Mouse (Mus musculus) stomach, embryonic 16.5 days (tissue): ENCODE measurements around the gene Gkn2. TPM values are rescaled to one million over a fixed set of nuclear protein-coding genes. Genes with fewer than 3 reads are reported as not detected.

Experiments used
- ATAC-seq: fragments of 200-750 bp; cut with Nextera tagmentation; 2 replicates; pipeline ENCODE4 v1.8.0; 2017; ENCODE audit warnings: moderate number of reproducible peaks, moderate TSS enrichment; ENCODE audit not compliant: insufficient read depth, low FRiP score
- H3K27ac ChIP-seq: fragments of 300-500 bp; sonication (generic); 2 replicates; pipeline ENCODE4 v1.5.1; 2014; ENCODE audit warnings: low read length
- H3K27me3 ChIP-seq: fragments of 300-500 bp; sonication (generic); 2 replicates; pipeline ENCODE4 v1.6.1; 2014; ENCODE audit warnings: low read length, control low read depth, mixed read lengths; ENCODE audit not compliant: control insufficient read depth, insufficient read depth
- H3K36me3 ChIP-seq: fragments of 300-500 bp; sonication (generic); 2 replicates; pipeline ENCODE4 v1.6.1; 2014; ENCODE audit warnings: low read length; ENCODE audit not compliant: control insufficient read depth, insufficient read depth
- H3K4me1 ChIP-seq: fragments of 300-500 bp; sonication (generic); 2 replicates; pipeline ENCODE4 v1.6.1; 2014; ENCODE audit warnings: low read length, control low read depth, mixed read lengths; ENCODE audit not compliant: control insufficient read depth, insufficient read depth
- H3K4me2 ChIP-seq: fragments of 300-500 bp; sonication (generic); 2 replicates; pipeline ENCODE4 v1.6.1; 2014; ENCODE audit warnings: low read depth, low read length, mixed read lengths
- H3K4me3 ChIP-seq: fragments of 300-500 bp; sonication (generic); replicated peaks from 2 replicates; pipeline ENCODE4 v1.5.1; 2014; ENCODE audit warnings: mild to moderate bottlenecking, low read length
- H3K9ac ChIP-seq: fragments of 300-500 bp; sonication (generic); 2 replicates; pipeline ENCODE4 v1.6.1; 2014; ENCODE audit warnings: low read length
- H3K9me3 ChIP-seq: fragments of 300-500 bp; sonication (generic); replicated peaks from 2 replicates; pipeline ENCODE4 v1.6.1; 2016; ENCODE audit warnings: low read length, control low read depth; ENCODE audit not compliant: control insufficient read depth
- WGBS: fragments of 180-500 bp; shearing (Covaris S2); extraction: QIAGEN DNeasy Blood & Tissue Kit; methylation state at CpG from one replicate; pipeline ENCODE4 v1.1.7; 2014; 5-methylcytosine and 5-hydroxymethylcytosine counted together
- polyA plus RNA-seq: library from polyadenylated mRNA; unstranded; fragments of >200 nt; fragmentation: Nextera tagmentation; extraction: Ambion mirVana; gene quantifications from 2 replicates; pipeline ENCODE4 v1.2.1, GENCODE M21; 2015

Gene Gkn2
- 9.3 and 29.6 TPM in 2 replicates for polyA plus RNA-seq

- H3K27ac ChIP-seq, result no peak within 1 kb of the TSS
- no peaks in the 10 kb centered on the region; the same call in 1 of the 2 replicates for H3K27me3 ChIP-seq
- H3K36me3 ChIP-seq, result no peaks in the 10 kb centered on the region
- H3K4me1 ChIP-seq, result no peaks in the 10 kb centered on the region
- no peak for ATAC-seq
- WGBS, result 75% methylated on average over 9 of the region's 9 CpGs
- H3K9ac ChIP-seq, result no peak within 1 kb of the TSS
- H3K9me3 ChIP-seq, result no peaks in the 10 kb centered on the region
- no peak within 1 kb of the TSS for H3K4me2 ChIP-seq
- no peak within 1 kb of the TSS for H3K4me3 ChIP-seq
Measured at GRCm38 (mm10) chr6:87373057-87373456, at the start of gene Gkn2. TSS of gene Gkn2 (plus strand) at chr6:87373357.

- 0 out of 2 replicates have a peak, but pooled peaks cover 5% of the 10 kb centered on the region for H3K4me1 ChIP-seq
- ATAC-seq, result no peak
Measured at GRCm38 (mm10) chr6:87323381-87323780, 49.8 kb upstream of the Gkn2 start.

GRCm38 (mm10) chr6:87326932-87327331 is 46.2 kb upstream of the Gkn2 start:
- H3K9ac ChIP-seq, result no peak overlapping the region
- H3K27ac ChIP-seq, result no peak overlapping the region
- no peak overlapping the region for H3K4me2 ChIP-seq
- H3K4me1 ChIP-seq, result peaks cover 20% of the 10 kb centered on the region; the same call in 1 of the 2 replicates
- H3K36me3 ChIP-seq, result no peaks in the 10 kb centered on the region
- WGBS, result 93% methylated on average over 2 of the region's 2 CpGs
- no peak for ATAC-seq
- no peaks in the 10 kb centered on the region for H3K9me3 ChIP-seq
- H3K4me3 ChIP-seq, result no peak overlapping the region
- no peaks in the 10 kb centered on the region for H3K27me3 ChIP-seq

More at GRCm38 (mm10) chr6:87323381-87323780, 49.8 kb upstream of the Gkn2 start:
- WGBS, result 81% methylated on average over 2 of the region's 2 CpGs
- H3K27ac ChIP-seq, result no peak overlapping the region
- no peaks in the 10 kb centered on the region for H3K27me3 ChIP-seq
- no peak overlapping the region for H3K9ac ChIP-seq
- H3K36me3 ChIP-seq, result no peaks in the 10 kb centered on the region
- H3K4me2 ChIP-seq, result no peak overlapping the region
- H3K4me3 ChIP-seq, result no peak overlapping the region
- no peaks in the 10 kb centered on the region for H3K9me3 ChIP-seq

- H3K36me3 ChIP-seq, result no peaks in the 10 kb centered on the region
- no peak overlapping the region for H3K4me2 ChIP-seq
- ATAC-seq, result no peak
- no peaks in the 10 kb centered on the region for H3K27me3 ChIP-seq
- peaks cover 25% of the 10 kb centered on the region; the same call in 1 of the 2 replicates for H3K4me1 ChIP-seq
- H3K9me3 ChIP-seq, result no peaks in the 10 kb centered on the region
- 77% methylated on average over 22 of the region's 22 CpGs for WGBS
- no peak overlapping the region for H3K9ac ChIP-seq
- no peak overlapping the region for H3K4me3 ChIP-seq
- H3K27ac ChIP-seq, result no peak overlapping the region
Measured at GRCm38 (mm10) chr6:87328265-87329173, 44.6 kb upstream of the Gkn2 start.

GRCm38 (mm10) chr6:87332380-87332779 is 40.8 kb upstream of the Gkn2 start:
- WGBS, result 35% methylated on average over 2 of the region's 2 CpGs
- Histone ChIP-seq H3K4me2 (peak overlapping the region; percentile 76), H3K27me3 (no peaks in the 10 kb centered on the region), H3K9me3 (no peaks in the 10 kb centered on the region), H3K36me3 (no peaks in the 10 kb centered on the region), H3K4me1 (peaks cover 28% of the 10 kb centered on the region), H3K9ac (no peak overlapping the region), H3K4me3 (0 out of 2 replicates have a peak overlapping the region, but pooled peaks have one; percentile 27), H3K27ac (no peak overlapping the region)
- ATAC-seq, result no peak

GRCm38 (mm10) chr6:87334361-87335090 is 38.6 kb upstream of the Gkn2 start:
- no peak for ATAC-seq
- Histone ChIP-seq H3K27ac (peak overlapping the region; percentile 94), H3K9me3 (no peaks in the 10 kb centered on the region), H3K4me3 (peak overlapping the region; percentile 72), H3K4me2 (peak overlapping the region; percentile 76), H3K27me3 (no peaks in the 10 kb centered on the region), H3K4me1 (peaks cover 24% of the 10 kb centered on the region), H3K9ac (peak overlapping the region; percentile 87), H3K36me3 (no peaks in the 10 kb centered on the region)
- 19% methylated on average over 11 of the region's 11 CpGs for whole genome bisulfite sequencing

- under 1% methylated on average over 54 of the region's 54 CpGs for WGBS
Measured at GRCm38 (mm10) chr6:87335091-87335934, 37.8 kb upstream of the Gkn2 start, which contains the start of gene Antxr1. TSS of gene Antxr1 (minus strand) at chr6:87335821.

GRCm38 (mm10) chr6:87335935-87336295 is 37.2 kb upstream of the Gkn2 start:
- no peaks in the 10 kb centered on the region for H3K27me3 ChIP-seq
- no peaks in the 10 kb centered on the region for H3K36me3 ChIP-seq
- ATAC-seq, result no peak
- H3K4me3 ChIP-seq, result peak overlapping the region; percentile 72; the same call in 1 of the 2 replicates
- WGBS, result 25% methylated on average over 6 of the region's 6 CpGs
- H3K4me1 ChIP-seq, result peaks cover 17% of the 10 kb centered on the region
- H3K9ac ChIP-seq, result no peak overlapping the region
- H3K4me2 ChIP-seq, result peak overlapping the region; percentile 76; the same call in 1 of the 2 replicates
- no peak overlapping the region for H3K27ac ChIP-seq
- H3K9me3 ChIP-seq, result no peaks in the 10 kb centered on the region

More at GRCm38 (mm10) chr6:87335091-87335934, 37.8 kb upstream of the Gkn2 start, which contains the start of gene Antxr1:
- peak within 1 kb of the TSS; percentile 87 for H3K9ac ChIP-seq
- H3K36me3 ChIP-seq, result no peaks in the 10 kb centered on the region
- H3K27ac ChIP-seq, result peak within 1 kb of the TSS; percentile 94
- peak within 1 kb of the TSS; percentile 76 for H3K4me2 ChIP-seq
- peak; percentile 76; the same call in 1 of the 2 replicates for ATAC-seq
- peak within 1 kb of the TSS; percentile 72 for H3K4me3 ChIP-seq
- H3K27me3 ChIP-seq, result no peaks in the 10 kb centered on the region
- peaks cover 22% of the 10 kb centered on the region for H3K4me1 ChIP-seq
- H3K9me3 ChIP-seq, result no peaks in the 10 kb centered on the region
